Mouse (Mus musculus): ENCODE measurements at regions not wholly inside any gene's neighbourhood (a gene's known extent, or its start where the extent isn't known, plus 50 kb on each side); places are given as distances from the start of the nearest gene placed in this dataset.
"Not testable (repeated sequence)": the region's sequence is repeated elsewhere in the genome, so short reads cannot be mapped to it uniquely, and the experiment has no call there.

DNA sequence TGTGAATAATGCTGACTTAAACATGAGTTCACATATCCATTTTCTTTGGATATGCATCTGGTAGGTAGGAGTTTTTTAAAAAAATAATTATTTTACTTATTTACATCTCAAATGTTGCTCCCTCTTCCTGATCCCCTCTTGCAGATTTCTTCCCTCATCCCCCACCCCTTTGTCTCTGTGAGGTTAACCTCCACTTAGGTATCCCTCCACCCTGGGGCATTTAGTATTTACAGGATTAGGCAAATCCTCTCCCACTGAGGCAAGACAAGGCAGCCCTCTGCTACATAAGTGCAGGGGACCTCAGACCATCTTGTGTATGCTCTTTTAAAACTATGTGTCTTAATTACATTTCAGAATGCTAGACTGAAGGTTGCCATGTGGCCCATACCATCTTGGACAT is 155.2 kb upstream of the Shcbp1 start:
- no peak for DNase-seq (ENCODE audit: low spot score)
- Histone ChIP-seq H3K4me1 (no peaks in the 10 kb centered on the region), H3K4me3 (no peak overlapping the region), H3K27me3 (ENCODE audit: low read depth, poor library complexity, severe bottlenecking) (no peaks in the 10 kb centered on the region), H3K9me3 (replicated peaks) (no peaks in the 10 kb centered on the region), H3K27ac (replicated peaks) (no peak overlapping the region), H3K36me3 (no peaks in the 10 kb centered on the region)

GRCm38 (mm10) chr8:4934035-4934434 is 154.7 kb upstream of the Shcbp1 start:
- Histone ChIP-seq H3K4me1 (no peaks in the 10 kb centered on the region), H3K36me3 (no peaks in the 10 kb centered on the region)

GRCm38 (mm10) chr8:4916447-4916846 is 137.1 kb upstream of the Shcbp1 start:
- no peak overlapping the region for H3K4me3 ChIP-seq
- H3K27ac ChIP-seq (replicated peaks): no peak overlapping the region
- no peak for DNase-seq (ENCODE audit: low spot score)
- no peaks in the 10 kb centered on the region for H3K4me1 ChIP-seq
- no peaks in the 10 kb centered on the region for H3K27me3 ChIP-seq (ENCODE audit: low read depth, poor library complexity, severe bottlenecking)
- no peaks in the 10 kb centered on the region for H3K9me3 ChIP-seq (replicated peaks)
- no peaks in the 10 kb centered on the region for H3K36me3 ChIP-seq

More at GRCm38 (mm10) chr8:4934035-4934434, 154.7 kb upstream of the Shcbp1 start:
- Histone ChIP-seq H3K4me3 (no peak overlapping the region), H3K27ac (replicated peaks) (no peak overlapping the region), H3K9me3 (replicated peaks) (no peaks in the 10 kb centered on the region), H3K27me3 (ENCODE audit: low read depth, poor library complexity, severe bottlenecking) (no peaks in the 10 kb centered on the region)
- DNase-seq (ENCODE audit: low spot score): no peak
- 33% methylated on average over 2 of the region's 2 CpGs for WGBS

GRCm38 (mm10) chr8:4895046-4895445 is 115.7 kb upstream of the Shcbp1 start:
- H3K27ac ChIP-seq (replicated peaks): no peak overlapping the region
- no peaks in the 10 kb centered on the region for H3K4me1 ChIP-seq
- no peak overlapping the region for H3K4me3 ChIP-seq
- H3K36me3 ChIP-seq: no peaks in the 10 kb centered on the region
- no peaks in the 10 kb centered on the region for H3K27me3 ChIP-seq (ENCODE audit: low read depth, poor library complexity, severe bottlenecking)
- WGBS: 80% methylated on average over 2 of the region's 2 CpGs
- no peak for DNase-seq (ENCODE audit: low spot score)
- H3K9me3 ChIP-seq (replicated peaks): no peaks in the 10 kb centered on the region

- H3K27ac ChIP-seq (replicated peaks); H3K27me3 ChIP-seq (ENCODE audit: low read depth, poor library complexity, severe bottlenecking); H3K36me3 ChIP-seq; H3K4me3 ChIP-seq; H3K9me3 ChIP-seq (replicated peaks); H3K4me1 ChIP-seq: not testable (repeated sequence)
- peak; percentile 25 for DNase-seq (ENCODE audit: low spot score)
- 85% methylated on average over 7 of the region's 7 CpGs for WGBS
Observed at GRCm38 (mm10) chr8:4868761-4869160, 89.4 kb upstream of the Shcbp1 start.

DNA sequence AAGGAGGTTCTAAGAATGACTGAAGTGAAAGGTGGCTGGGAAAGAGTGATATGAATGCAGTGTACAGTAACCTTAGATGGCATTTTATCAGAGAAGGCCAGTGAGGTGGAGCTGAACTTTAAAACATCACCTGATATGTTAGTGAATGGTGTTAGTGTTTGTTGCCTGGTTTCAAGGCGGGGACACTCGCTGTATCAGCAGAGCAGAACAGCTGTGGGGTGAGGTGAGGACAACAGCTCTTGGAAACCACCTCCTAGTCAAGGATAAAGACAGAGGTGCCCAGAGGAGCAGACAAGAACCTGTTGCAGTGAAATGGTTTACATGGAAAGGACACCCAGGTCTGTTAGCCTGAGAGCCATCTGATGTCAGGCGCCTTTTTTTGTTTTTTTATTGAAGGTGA is 59.7 kb upstream of the Shcbp1 start:
- Histone ChIP-seq H3K36me3 (no peaks in the 10 kb centered on the region), H3K9me3 (replicated peaks) (0 out of 2 replicates have a peak, but pooled peaks cover 3% of the 10 kb centered on the region), H3K4me3 (no peak overlapping the region), H3K27me3 (ENCODE audit: low read depth, poor library complexity, severe bottlenecking) (no peaks in the 10 kb centered on the region), H3K4me1 (no peaks in the 10 kb centered on the region), H3K27ac (replicated peaks) (no peak overlapping the region)
- DNase-seq (ENCODE audit: low spot score): no peak
- WGBS: 88% methylated on average over 3 of the region's 3 CpGs

GRCm38 (mm10) chr8:4838527-4838926 is 59.2 kb upstream of the Shcbp1 start:
- H3K27ac ChIP-seq (replicated peaks): no peak overlapping the region
- H3K4me1 ChIP-seq: no peaks in the 10 kb centered on the region
- 0 out of 2 replicates have a peak, but pooled peaks cover 3% of the 10 kb centered on the region for H3K9me3 ChIP-seq (replicated peaks)
- no peak for DNase-seq (ENCODE audit: low spot score)
- H3K27me3 ChIP-seq (ENCODE audit: low read depth, poor library complexity, severe bottlenecking): no peaks in the 10 kb centered on the region
- no peaks in the 10 kb centered on the region for H3K36me3 ChIP-seq
- H3K4me3 ChIP-seq: no peak overlapping the region

GRCm38 (mm10) chr8:4837719-4838118 is 58.4 kb upstream of the Shcbp1 start:
- Histone ChIP-seq H3K4me1 (no peaks in the 10 kb centered on the region), H3K27me3 (ENCODE audit: low read depth, poor library complexity, severe bottlenecking) (no peaks in the 10 kb centered on the region), H3K27ac (replicated peaks) (no peak overlapping the region), H3K9me3 (replicated peaks) (0 out of 2 replicates have a peak, but pooled peaks cover 3% of the 10 kb centered on the region), H3K36me3 (no peaks in the 10 kb centered on the region), H3K4me3 (no peak overlapping the region)
- WGBS: 84% methylated on average over 2 of the region's 2 CpGs
- DNase-seq (ENCODE audit: low spot score): no peak

- Histone ChIP-seq H3K36me3 (no peaks in the 10 kb centered on the region), H3K27ac (replicated peaks) (no peak overlapping the region), H3K9me3 (replicated peaks) (0 out of 2 replicates have a peak, but pooled peaks cover 3% of the 10 kb centered on the region), H3K4me1 (no peaks in the 10 kb centered on the region), H3K27me3 (ENCODE audit: low read depth, poor library complexity, severe bottlenecking) (no peaks in the 10 kb centered on the region), H3K4me3 (no peak overlapping the region)
- DNase-seq (ENCODE audit: low spot score): no peak
- 89% methylated on average over 2 of the region's 2 CpGs for WGBS
Observed at GRCm38 (mm10) chr8:4836651-4837050, 57.3 kb upstream of the Shcbp1 start.

Data from midbrain, embryonic 10.5 days (tissue).